Mouse (Mus musculus): ENCODE data around the gene Tspan11. TPM values are rescaled to one million over a fixed set of nuclear protein-coding genes. Genes with fewer than 3 reads are reported as not detected.

The Tspan11 gene
- polyA plus RNA-seq, 1 experiment from 2014 or later: 5.6 TPM

GRCm38 (mm10) chr6:127872581-127872980, 14.8 kb upstream of the Tspan11 start:
- Histone ChIP-seq H3K9me3 (replicated peaks; ENCODE audit: low read length) (no peaks in the 10 kb centered on the region), H3K27me3 (ENCODE audit: insufficient read depth, low read length) (no peaks in the 10 kb centered on the region), H3K4me3 (replicated peaks; ENCODE audit: low read depth, low read length) (no peak overlapping the region), H3K4me2 (ENCODE audit: low read length) (no peak overlapping the region), H3K36me3 (ENCODE audit: insufficient read depth, low read length) (no peaks in the 10 kb centered on the region), H3K27ac (no peak overlapping the region), H3K9ac (ENCODE audit: low read depth, low read length) (no peak overlapping the region), H3K4me1 (replicated peaks; ENCODE audit: insufficient read depth, low read length) (no peaks in the 10 kb centered on the region)
- ATAC-seq (replicated peaks; ENCODE audit: low FRiP score, low read depth): no peak
- 89% methylated on average over 8 of the region's 8 CpGs for WGBS
- DNase-seq (ENCODE audit: low spot score): no peak
- no peak for TF ChIP-seq CTCF (IDR thresholded peaks at IDR 0.05; ENCODE audit: low read depth)

- DNase-seq (ENCODE audit: low spot score) (no peak), ATAC-seq (replicated peaks; ENCODE audit: low FRiP score, low read depth) (no peak)
- Histone ChIP-seq H3K9me3 (replicated peaks; ENCODE audit: low read length) (peaks cover 10% of the 10 kb centered on the region; the same call in 1 of the 2 replicates), H3K27ac (no peak overlapping the region), H3K4me3 (replicated peaks; ENCODE audit: low read depth, low read length) (no peak overlapping the region), H3K27me3 (ENCODE audit: insufficient read depth, low read length) (no peaks in the 10 kb centered on the region), H3K4me1 (replicated peaks; ENCODE audit: insufficient read depth, low read length) (no peaks in the 10 kb centered on the region), H3K36me3 (ENCODE audit: insufficient read depth, low read length) (no peaks in the 10 kb centered on the region), H3K9ac (ENCODE audit: low read depth, low read length) (no peak overlapping the region), H3K4me2 (ENCODE audit: low read length) (no peak overlapping the region)
- 50% methylated on average over 11 of the region's 11 CpGs for WGBS
- no peak for TF ChIP-seq CTCF (IDR thresholded peaks at IDR 0.05; ENCODE audit: low read depth)
Observed at GRCm38 (mm10) chr6:127875883-127876282, 11.5 kb upstream of the Tspan11 start.

GRCm38 (mm10) chr6:127876436-127876835, 11.0 kb upstream of the Tspan11 start:
- 80% methylated on average over 9 of the region's 9 CpGs for WGBS
- no peaks in the 10 kb centered on the region for H3K27me3 ChIP-seq (ENCODE audit: insufficient read depth, low read length)
- no peak overlapping the region for H3K9ac ChIP-seq (ENCODE audit: low read depth, low read length)
- TF ChIP-seq CTCF (IDR thresholded peaks at IDR 0.05; ENCODE audit: low read depth): no peak
- H3K36me3 ChIP-seq (ENCODE audit: insufficient read depth, low read length): no peaks in the 10 kb centered on the region
- H3K4me3 ChIP-seq (replicated peaks; ENCODE audit: low read depth, low read length): no peak overlapping the region
- H3K27ac ChIP-seq: no peak overlapping the region
- ATAC-seq (replicated peaks; ENCODE audit: low FRiP score, low read depth) (no peak), DNase-seq (ENCODE audit: low spot score) (no peak)
- H3K4me1 ChIP-seq (replicated peaks; ENCODE audit: insufficient read depth, low read length): no peaks in the 10 kb centered on the region
- H3K9me3 ChIP-seq (replicated peaks; ENCODE audit: low read length): peaks cover 10% of the 10 kb centered on the region; the same call in 1 of the 2 replicates
- no peak overlapping the region for H3K4me2 ChIP-seq (ENCODE audit: low read length)

GRCm38 (mm10) chr6:127877026-127877425, 10.4 kb upstream of the Tspan11 start:
- 65% methylated on average over 12 of the region's 12 CpGs for WGBS
- TF ChIP-seq CTCF (IDR thresholded peaks at IDR 0.05; ENCODE audit: low read depth): no peak
- Histone ChIP-seq H3K36me3 (ENCODE audit: insufficient read depth, low read length) (no peaks in the 10 kb centered on the region), H3K4me2 (ENCODE audit: low read length) (no peak overlapping the region), H3K27me3 (ENCODE audit: insufficient read depth, low read length) (no peaks in the 10 kb centered on the region), H3K9me3 (replicated peaks; ENCODE audit: low read length) (peaks cover 10% of the 10 kb centered on the region; the same call in 1 of the 2 replicates), H3K27ac (no peak overlapping the region), H3K4me1 (replicated peaks; ENCODE audit: insufficient read depth, low read length) (no peaks in the 10 kb centered on the region), H3K4me3 (replicated peaks; ENCODE audit: low read depth, low read length) (no peak overlapping the region), H3K9ac (ENCODE audit: low read depth, low read length) (no peak overlapping the region)
- ATAC-seq (replicated peaks; ENCODE audit: low FRiP score, low read depth): no peak
- peak; percentile 44 for DNase-seq (ENCODE audit: low spot score)

GRCm38 (mm10) chr6:127879472-127879871, 7.9 kb upstream of the Tspan11 start:
- Histone ChIP-seq H3K9ac (ENCODE audit: low read depth, low read length) (no peak overlapping the region), H3K4me1 (replicated peaks; ENCODE audit: insufficient read depth, low read length) (no peaks in the 10 kb centered on the region), H3K4me3 (replicated peaks; ENCODE audit: low read depth, low read length) (no peak overlapping the region), H3K27me3 (ENCODE audit: insufficient read depth, low read length) (no peaks in the 10 kb centered on the region), H3K4me2 (ENCODE audit: low read length) (no peak overlapping the region), H3K9me3 (replicated peaks; ENCODE audit: low read length) (peaks cover 10% of the 10 kb centered on the region; the same call in 1 of the 2 replicates), H3K36me3 (ENCODE audit: insufficient read depth, low read length) (no peaks in the 10 kb centered on the region), H3K27ac (no peak overlapping the region)
- peak; percentile 54 for TF ChIP-seq CTCF (IDR thresholded peaks at IDR 0.05; ENCODE audit: low read depth)
- no peak for DNase-seq (ENCODE audit: low spot score)
- no peak for ATAC-seq (replicated peaks; ENCODE audit: low FRiP score, low read depth)
- WGBS: 94% methylated on average over 6 of the region's 6 CpGs

- Histone ChIP-seq H3K9me3 (replicated peaks; ENCODE audit: low read length) (no peaks in the 10 kb centered on the region), H3K27me3 (ENCODE audit: insufficient read depth, low read length) (no peaks in the 10 kb centered on the region), H3K4me3 (replicated peaks; ENCODE audit: low read depth, low read length) (no peak overlapping the region), H3K9ac (ENCODE audit: low read depth, low read length) (no peak overlapping the region), H3K4me1 (replicated peaks; ENCODE audit: insufficient read depth, low read length) (peaks cover 14% of the 10 kb centered on the region), H3K4me2 (ENCODE audit: low read length) (peak overlapping the region; percentile 93), H3K27ac (no peak overlapping the region), H3K36me3 (ENCODE audit: insufficient read depth, low read length) (no peaks in the 10 kb centered on the region)
- peak; percentile 72; the same call in 1 of the 2 replicates for ATAC-seq (replicated peaks; ENCODE audit: low FRiP score, low read depth)
- 6% methylated on average over 7 of the region's 7 CpGs for WGBS
- DNase-seq (ENCODE audit: low spot score): peak; percentile 7
- TF ChIP-seq CTCF (IDR thresholded peaks at IDR 0.05; ENCODE audit: low read depth): no peak
Observed at GRCm38 (mm10) chr6:127886916-127887315, 473 bp upstream of the Tspan11 start.

GRCm38 (mm10) chr6:127888581-127888980, 1.2 kb downstream of the Tspan11 start:
- DNase-seq (ENCODE audit: low spot score): no peak
- Histone ChIP-seq H3K27ac (no peak overlapping the region), H3K4me2 (ENCODE audit: low read length) (no peak overlapping the region; the same call in 1 of the 2 replicates), H3K4me1 (replicated peaks; ENCODE audit: insufficient read depth, low read length) (peaks cover 14% of the 10 kb centered on the region), H3K9me3 (replicated peaks; ENCODE audit: low read length) (no peaks in the 10 kb centered on the region), H3K9ac (ENCODE audit: low read depth, low read length) (no peak overlapping the region), H3K27me3 (ENCODE audit: insufficient read depth, low read length) (no peaks in the 10 kb centered on the region), H3K4me3 (replicated peaks; ENCODE audit: low read depth, low read length) (no peak overlapping the region), H3K36me3 (ENCODE audit: insufficient read depth, low read length) (no peaks in the 10 kb centered on the region)
- no peak for TF ChIP-seq CTCF (IDR thresholded peaks at IDR 0.05; ENCODE audit: low read depth)
- no peak for ATAC-seq (replicated peaks; ENCODE audit: low FRiP score, low read depth)
- WGBS: 69% methylated on average over 3 of the region's 3 CpGs

All from kidney, postnatal 0 days (tissue).